Mouse (Mus musculus): ENCODE measurements around the gene Tbx10. TPM values are rescaled to one million over a fixed set of nuclear protein-coding genes. Genes with fewer than 3 reads are reported as not detected.
"Not testable (repeated sequence)": the region's sequence is repeated elsewhere in the genome, so short reads cannot be mapped to it uniquely, and the experiment has no call there.

The Tbx10 gene
- total and polyA plus RNA-seq, 3 experiments = not detected

DNA sequence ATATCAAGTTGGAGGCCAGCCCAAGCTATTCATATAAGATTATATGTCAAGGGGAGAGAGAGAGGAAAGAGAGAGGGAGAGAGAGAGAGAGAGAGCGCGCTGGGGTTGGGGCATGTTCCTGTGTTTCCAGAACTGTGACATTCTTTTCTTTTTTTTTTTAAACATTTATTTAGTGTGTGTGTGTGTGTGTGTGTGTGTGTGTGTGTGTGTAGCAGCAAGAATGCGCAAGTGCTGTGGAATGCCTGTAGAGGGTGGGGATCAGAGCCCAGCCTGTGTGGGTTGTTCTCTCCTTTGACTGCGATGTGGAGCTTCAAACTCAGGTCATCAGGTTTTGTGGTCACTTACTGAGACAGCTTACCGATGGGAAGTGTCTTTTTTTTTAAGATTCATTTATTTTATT, 32.3 kb upstream of the Tbx10 start:
- no peaks in the 10 kb centered on the region for H3K79me2 ChIP-seq (ENCODE audit: control insufficient read depth, insufficient read depth, low read length, poor library complexity)
- H3K4me1 ChIP-seq (ENCODE audit: control insufficient read depth in 1 of 2, insufficient read depth in 2 of 2, low read length in 2 of 2) = peaks cover 3 to 4% of the 10 kb centered on the region in 2 experiments; a peak in 1 of 4 replicates
- H3K9me3 ChIP-seq (replicated peaks; ENCODE audit: insufficient read depth, low read length) = no peaks in the 10 kb centered on the region
- H3K36me3 ChIP-seq (ENCODE audit: control insufficient read depth in 1 of 2, insufficient read depth in 2 of 2, low read length in 2 of 2) = 0 out of 4 replicates have a peak, but pooled peaks cover 0 to 3% of the 10 kb centered on the region in 2 experiments
- H3K27ac ChIP-seq (ENCODE audit: control insufficient read depth, low read depth, low read length) = no peak overlapping the region
- no peak overlapping the region for H3K9ac ChIP-seq (ENCODE audit: control insufficient read depth, low read depth, low read length, poor library complexity, severe bottlenecking)
- 0 out of 4 replicates have a peak, but pooled peaks cover 0 to 2% of the 10 kb centered on the region in 2 experiments for H3K27me3 ChIP-seq (ENCODE audit: control insufficient read depth in 1 of 2, insufficient read depth in 2 of 2, low read length in 2 of 2)
- no peak overlapping the region for H3K4me3 ChIP-seq (ENCODE audit: control insufficient read depth in 1 of 2, insufficient read depth in 1 of 2, low read depth in 2 of 2, low read length in 2 of 2)
- DNase-seq (ENCODE audit: low read depth, low spot score) = no peak
- TF ChIP-seq RAD21 (IDR thresholded peaks at IDR 0.05; ENCODE audit: low read depth, low read length) (no peak), GATA1 (IDR thresholded peaks at IDR 0.05; ENCODE audit: low read depth, low read length) (no peak), POLR2AphosphoS5 (IDR thresholded peaks at IDR 0.05; ENCODE audit: borderline replicate concordance, low read depth, low read length) (no peak)

DNA sequence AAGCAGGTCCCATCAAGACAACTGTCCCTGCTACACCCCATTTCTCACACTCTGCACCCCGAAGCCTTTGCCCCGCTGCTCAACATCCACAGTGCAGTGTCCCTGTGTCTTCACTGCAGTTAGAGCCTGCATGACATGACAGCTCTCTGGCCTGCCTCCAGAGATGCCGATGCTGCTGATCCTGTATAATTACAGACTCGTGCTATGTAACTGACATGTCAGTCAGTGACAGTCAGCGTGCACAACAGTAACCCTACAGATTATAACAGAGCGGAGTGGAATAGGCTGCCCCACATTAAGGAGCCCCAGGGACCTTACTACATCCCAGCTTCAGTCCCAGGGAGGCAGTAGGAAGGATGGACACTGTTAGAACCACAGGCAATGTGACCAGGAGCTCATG, 30.7 kb upstream of the Tbx10 start:
- not testable (repeated sequence) for H3K9me3 ChIP-seq (replicated peaks; ENCODE audit: insufficient read depth, low read length); H3K4me1 ChIP-seq (ENCODE audit: control insufficient read depth in 1 of 2, insufficient read depth in 2 of 2, low read length in 2 of 2); H3K27me3 ChIP-seq (ENCODE audit: control insufficient read depth in 1 of 2, insufficient read depth in 2 of 2, low read length in 2 of 2); DNase-seq (ENCODE audit: low read depth, low spot score); H3K36me3 ChIP-seq (ENCODE audit: control insufficient read depth in 1 of 2, insufficient read depth in 2 of 2, low read length in 2 of 2); H3K79me2 ChIP-seq (ENCODE audit: control insufficient read depth, insufficient read depth, low read length, poor library complexity); H3K4me3 ChIP-seq (ENCODE audit: control insufficient read depth in 1 of 2, insufficient read depth in 1 of 2, low read depth in 2 of 2, low read length in 2 of 2); H3K9ac ChIP-seq (ENCODE audit: control insufficient read depth, low read depth, low read length, poor library complexity, severe bottlenecking); H3K27ac ChIP-seq (ENCODE audit: control insufficient read depth, low read depth, low read length)

- no peak overlapping the region for H3K27ac ChIP-seq (ENCODE audit: control insufficient read depth, low read depth, low read length)
- DNase-seq (ENCODE audit: low read depth, low spot score) = peak; percentile 42
- H3K36me3 ChIP-seq (ENCODE audit: control insufficient read depth in 1 of 2, insufficient read depth in 2 of 2, low read length in 2 of 2) = no peaks in the 10 kb centered on the region
- no peaks in the 10 kb centered on the region for H3K9me3 ChIP-seq (replicated peaks; ENCODE audit: insufficient read depth, low read length)
- TF ChIP-seq CTCF (IDR thresholded peaks at IDR 0.05 in 2 of 3, conservative IDR thresholded peaks at IDR 0.05 in 1 of 3; ENCODE audit: control insufficient read depth in 1 of 3, insufficient read depth in 1 of 3, low read depth in 2 of 3, low read length in 3 of 3, poor library complexity in 1 of 3, severe bottlenecking in 1 of 3) (peak; percentile 42 to 49 (median 45)), ETS1 (IDR thresholded peaks at IDR 0.05; ENCODE audit: low read depth, low read length) (no peak), POLR2A (IDR thresholded peaks at IDR 0.05; ENCODE audit: control insufficient read depth in 1 of 2, insufficient read depth in 1 of 2, low read depth in 1 of 2, low read length in 2 of 2, poor library complexity in 1 of 2) (no peak)
- no peaks in the 10 kb centered on the region for H3K79me2 ChIP-seq (ENCODE audit: control insufficient read depth, insufficient read depth, low read length, poor library complexity)
- H3K9ac ChIP-seq (ENCODE audit: control insufficient read depth, low read depth, low read length, poor library complexity, severe bottlenecking) = no peak overlapping the region
- H3K4me1 ChIP-seq (ENCODE audit: control insufficient read depth in 1 of 2, insufficient read depth in 2 of 2, low read length in 2 of 2) = no peaks in the 10 kb centered on the region
- H3K4me3 ChIP-seq (ENCODE audit: control insufficient read depth in 1 of 2, insufficient read depth in 1 of 2, low read depth in 2 of 2, low read length in 2 of 2) = no peak overlapping the region
- 0 out of 4 replicates have a peak, but pooled peaks cover 0 to 2% of the 10 kb centered on the region in 2 experiments for H3K27me3 ChIP-seq (ENCODE audit: control insufficient read depth in 1 of 2, insufficient read depth in 2 of 2, low read length in 2 of 2)
Observed at GRCm38 (mm10) chr19:3962469-3962868, 30.1 kb upstream of the Tbx10 start.

- H3K9ac ChIP-seq (ENCODE audit: control insufficient read depth, low read depth, low read length, poor library complexity, severe bottlenecking) = no peak overlapping the region
- no peaks in the 10 kb centered on the region for H3K79me2 ChIP-seq (ENCODE audit: control insufficient read depth, insufficient read depth, low read length, poor library complexity)
- no peaks in the 10 kb centered on the region for H3K4me1 ChIP-seq (ENCODE audit: control insufficient read depth in 1 of 2, insufficient read depth in 2 of 2, low read length in 2 of 2)
- H3K27ac ChIP-seq (ENCODE audit: control insufficient read depth, low read depth, low read length) = no peak overlapping the region
- no peaks in the 10 kb centered on the region for H3K36me3 ChIP-seq (ENCODE audit: control insufficient read depth in 1 of 2, insufficient read depth in 2 of 2, low read length in 2 of 2)
- no peak overlapping the region for H3K4me3 ChIP-seq (ENCODE audit: control insufficient read depth in 1 of 2, insufficient read depth in 1 of 2, low read depth in 2 of 2, low read length in 2 of 2)
- DNase-seq (ENCODE audit: low read depth, low spot score) = no peak
- H3K27me3 ChIP-seq (ENCODE audit: control insufficient read depth in 1 of 2, insufficient read depth in 2 of 2, low read length in 2 of 2) = no peaks in the 10 kb centered on the region
- H3K9me3 ChIP-seq (replicated peaks; ENCODE audit: insufficient read depth, low read length) = no peaks in the 10 kb centered on the region
- peak; percentile 20; the same call in 1 of the 2 replicates for TF ChIP-seq SMC3 (IDR thresholded peaks at IDR 0.05; ENCODE audit: low read depth, low read length)
- no peak for TF ChIP-seq BHLHE40 (IDR thresholded peaks at IDR 0.05; ENCODE audit: borderline replicate concordance, low read depth, low read length)
- TF ChIP-seq TAL1 (IDR thresholded peaks at IDR 0.05; ENCODE audit: low read length) = no peak
- peak; percentile 20 for TF ChIP-seq RAD21 (IDR thresholded peaks at IDR 0.05; ENCODE audit: low read depth, low read length)
- TF ChIP-seq CTCF (IDR thresholded peaks at IDR 0.05 in 2 of 3, conservative IDR thresholded peaks at IDR 0.05 in 1 of 3; ENCODE audit: control insufficient read depth in 1 of 3, insufficient read depth in 1 of 3, low read depth in 2 of 3, low read length in 3 of 3, poor library complexity in 1 of 3, severe bottlenecking in 1 of 3) = peak in 1 of 3 experiments; percentile 17; a peak in 1 of 6 replicates
- no peak for TF ChIP-seq EP300 (IDR thresholded peaks at IDR 0.05; ENCODE audit: low read depth in 1 of 2, low read length in 2 of 2)
Observed at GRCm38 (mm10) chr19:3964030-3964429, 28.5 kb upstream of the Tbx10 start.

Data from MEL (cell line).